Mouse (Mus musculus) NIH3T3 (cell line): Measurements from ENCODE around the gene Xylt1.
A peak's percentile ranks its signal among the peaks of the same experiment; 100 is the strongest.

ENCODE experiments used
- DNase-seq: peaks from one replicate; pipeline ENCODE4 v3.0.0-alpha.2; 2012; ENCODE audit warnings: low read depth

Gene Xylt1

DNA sequence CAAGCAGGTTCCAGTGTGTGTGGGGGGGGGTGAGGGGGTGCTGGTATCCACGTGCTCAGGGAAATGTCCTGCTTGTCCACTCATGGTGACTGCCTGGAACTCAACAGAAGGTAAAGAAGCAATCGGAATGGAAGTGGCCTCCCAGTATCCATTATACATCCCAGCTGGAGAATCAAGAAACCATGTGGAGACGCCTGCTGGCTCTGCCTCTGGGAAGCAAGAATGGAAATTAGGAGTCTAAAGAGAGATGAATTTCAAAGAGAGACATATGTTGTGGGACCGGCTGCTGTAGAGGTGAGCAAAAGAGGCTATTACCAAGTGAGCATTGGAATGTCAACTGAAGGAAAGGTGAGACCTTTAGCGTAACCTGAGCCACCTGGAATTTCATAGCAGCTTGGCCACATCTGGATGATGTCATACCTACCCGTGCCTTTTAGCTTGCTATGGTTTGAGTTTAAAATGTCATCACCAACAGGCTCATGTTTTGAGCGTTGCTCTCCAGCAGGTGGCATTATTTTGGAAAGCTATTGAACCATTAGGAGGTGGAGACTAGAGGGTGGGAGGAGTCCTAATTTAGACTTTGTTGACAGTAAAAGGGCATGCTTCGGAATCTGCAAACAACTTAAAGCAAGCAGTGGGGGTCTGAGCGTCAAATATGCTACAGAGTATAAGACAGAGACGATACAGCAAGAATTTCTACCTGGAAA lies 329.3 kb downstream of the Xylt1 start:
- DNase-seq: peak; percentile 17

DNA sequence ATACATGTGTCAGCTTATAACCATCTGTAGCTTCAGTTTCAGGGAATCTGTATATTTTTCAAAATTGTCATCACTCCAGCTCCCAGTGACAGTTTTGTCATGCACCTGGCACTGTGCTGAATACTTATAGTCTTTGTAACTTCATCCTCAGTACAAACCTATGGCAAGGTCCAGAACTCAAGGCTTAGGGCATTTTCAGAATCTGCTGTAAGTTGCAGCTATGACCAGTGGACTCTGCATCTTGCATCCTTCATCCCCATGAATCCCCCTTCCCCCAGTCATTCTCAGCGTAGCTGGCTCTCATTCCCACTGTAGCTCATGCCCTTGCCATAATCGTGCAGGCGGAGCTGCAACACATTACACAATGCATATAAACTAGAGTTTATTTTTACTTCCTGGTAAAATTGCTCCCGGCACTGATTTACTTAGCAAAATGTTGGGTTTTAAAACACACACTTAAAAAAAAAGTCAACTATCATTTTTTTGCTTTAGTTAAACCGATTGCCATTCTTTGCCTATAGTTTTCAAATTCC lies 336.2 kb downstream of the Xylt1 start:
- no peak for DNase-seq

DNA sequence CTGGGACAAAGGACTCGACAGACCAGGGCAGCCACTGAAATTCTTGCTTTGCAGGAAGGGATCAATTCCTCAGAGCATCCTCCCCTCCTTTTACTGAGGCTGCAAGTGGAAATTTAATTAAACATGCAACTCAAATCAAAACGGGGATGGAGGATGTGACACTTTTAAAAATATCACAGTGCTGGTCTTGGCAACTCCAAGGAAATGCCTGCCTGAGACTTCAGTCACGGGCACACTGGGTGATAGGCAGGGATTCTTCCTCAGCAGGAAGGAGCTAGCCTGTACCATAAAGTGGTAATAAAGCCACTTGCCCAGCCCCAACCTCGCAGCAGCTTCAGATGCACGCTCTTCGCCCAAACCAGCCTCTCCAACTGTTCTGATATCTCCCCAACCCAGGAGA lies 339.6 kb downstream of the Xylt1 start:
- DNase-seq: no peak
